Mouse (Mus musculus) right cerebral cortex, adult 18-20 months (tissue): ENCODE results near the gene Ift172.

ENCODE experiments used
- DNase-seq: peaks from one replicate; pipeline ENCODE4 v3.0.0; 2022; ENCODE audit warnings: mixed read lengths

The Ift172 gene

GRCm38 (mm10) chr5:31204421-31204820 lies 86.5 kb downstream of the Ift172 start:
- no peak for DNase-seq

DNA sequence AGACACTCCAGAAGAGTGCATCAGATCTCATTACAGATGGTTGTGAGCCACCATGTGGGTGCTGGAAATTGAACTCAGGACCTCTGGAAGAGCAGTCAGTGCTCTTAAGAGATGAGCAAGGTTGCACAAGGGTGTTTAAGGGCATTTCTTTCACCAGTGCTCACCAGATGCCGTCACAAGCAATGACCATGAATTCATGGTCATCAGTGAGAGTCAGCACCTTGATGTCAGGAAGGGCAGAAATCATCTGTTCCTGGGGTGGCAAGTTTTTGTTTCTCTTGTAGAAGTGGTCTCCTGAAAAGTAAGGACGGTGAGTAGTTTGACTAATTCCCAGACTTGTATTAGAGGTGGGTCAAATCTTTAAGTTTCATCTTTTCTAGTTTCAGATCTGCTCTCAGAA lies 87.0 kb downstream of the Ift172 start:
- DNase-seq = no peak
